Mouse (Mus musculus) intestine, postnatal 0 days (tissue): ENCODE measurements around the gene Fbll1. TPM values are rescaled to one million over a fixed set of nuclear protein-coding genes. Genes with fewer than 3 reads are reported as not detected.
A peak's percentile ranks its signal among the peaks of the same experiment; 100 is the strongest.

ENCODE experiments used
- ATAC-seq: fragments of 200-750 bp; cut with Nextera tagmentation; 2 replicates; pipeline ENCODE4 v1.8.0; 2017; ENCODE audit warnings: mild to moderate bottlenecking, moderate TSS enrichment, moderate library complexity
- H3K27ac ChIP-seq: fragments of 300-500 bp; sonication (generic); 2 replicates; pipeline ENCODE4 v1.5.1; 2014; ENCODE audit warnings: mild to moderate bottlenecking, low read depth, low read length, moderate library complexity
- H3K27me3 ChIP-seq: fragments of 300-500 bp; sonication (generic); replicated peaks from 2 replicates; pipeline ENCODE4 v1.6.1; 2014; ENCODE audit warnings: low read length, mixed read lengths; ENCODE audit not compliant: control insufficient read depth, insufficient read depth
- H3K36me3 ChIP-seq: fragments of 300-500 bp; sonication (generic); 2 replicates; pipeline ENCODE4 v1.6.1; 2014; ENCODE audit warnings: mild to moderate bottlenecking, moderate library complexity; ENCODE audit not compliant: control insufficient read depth, insufficient read depth
- H3K4me1 ChIP-seq: fragments of 300-500 bp; sonication (generic); replicated peaks from 2 replicates; pipeline ENCODE4 v1.6.1; 2014; ENCODE audit warnings: antibody characterized with exemption, low read length, mixed read lengths; ENCODE audit not compliant: control insufficient read depth, insufficient read depth
- H3K4me2 ChIP-seq: fragments of 300-500 bp; sonication (generic); replicated peaks from 2 replicates; pipeline ENCODE4 v1.6.1; 2014; ENCODE audit warnings: low read depth, mild to moderate bottlenecking, moderate library complexity
- H3K4me3 ChIP-seq: fragments of 300-500 bp; sonication (generic); 2 replicates; pipeline ENCODE4 v1.5.1; 2014; ENCODE audit warnings: low read depth, low read length
- H3K9ac ChIP-seq: fragments of 300-500 bp; sonication (generic); 2 replicates; pipeline ENCODE4 v1.6.1; 2014; ENCODE audit warnings: mild to moderate bottlenecking, low read depth, low read length
- H3K9me3 ChIP-seq: fragments of 300-500 bp; sonication (generic); 2 replicates; pipeline ENCODE4 v1.6.1; 2016; ENCODE audit warnings: mixed run types; ENCODE audit not compliant: control insufficient read depth
- CTCF ChIP-seq: sonication (generic); IDR thresholded peaks from 2 replicates; pipeline ENCODE4 v1.5.1; 2016; ENCODE audit warnings: low read depth, mild to moderate bottlenecking, control low read depth, antibody characterized with exemption, moderate library complexity
- WGBS: fragments of 180-500 bp; shearing (Covaris S2); extraction: QIAGEN DNeasy Blood & Tissue Kit; methylation state at CpG from one replicate; pipeline ENCODE4 v1.1.7; 2014; 5-methylcytosine and 5-hydroxymethylcytosine counted together
- microRNA counts: library from miRNA; unstranded; fragments of <30 nt; microRNA quantifications from one replicate; lab custom pipeline; 2016
- microRNA-seq: library from miRNA; unstranded; fragments of <30 nt; microRNA quantifications from one replicate; pipeline ENCODE4, GENCODE M21; 2016
- polyA plus RNA-seq: library from polyadenylated mRNA; unstranded; fragments of >200 nt; fragmentation: Nextera tagmentation; extraction: Ambion mirVana; gene quantifications from 2 replicates; pipeline ENCODE4 v1.2.1, GENCODE M21; 2015

The Fbll1 gene
- polyA plus RNA-seq, 1 experiment from 2014 or later, result 0.69 TPM

GRCm38 (mm10) chr11:35760001-35760626, 38.6 kb downstream of the Fbll1 start:
- H3K4me2 ChIP-seq, result no peak overlapping the region
- no peak for TF ChIP-seq CTCF
- no peaks in the 10 kb centered on the region for H3K9me3 ChIP-seq
- no peak overlapping the region for H3K4me3 ChIP-seq
- H3K4me1 ChIP-seq, result peaks cover 6% of the 10 kb centered on the region; the same call in 1 of the 2 replicates
- WGBS, result 58% methylated on average over 7 of the region's 7 CpGs
- no peaks in the 10 kb centered on the region for H3K27me3 ChIP-seq
- H3K27ac ChIP-seq, result peak overlapping the region; percentile 86
- no peaks in the 10 kb centered on the region for H3K36me3 ChIP-seq
- ATAC-seq, result peak; percentile 91
- no peak overlapping the region for H3K9ac ChIP-seq

- H3K4me2 ChIP-seq, result no peak overlapping the region
- ATAC-seq, result no peak
- H3K4me1 ChIP-seq, result peaks cover 6% of the 10 kb centered on the region; the same call in 1 of the 2 replicates
- 87% methylated on average over 11 of the region's 11 CpGs for WGBS
- H3K4me3 ChIP-seq, result no peak overlapping the region
- H3K36me3 ChIP-seq, result no peaks in the 10 kb centered on the region
- peak overlapping the region; percentile 80; the same call in 1 of the 2 replicates for H3K27ac ChIP-seq
- H3K9ac ChIP-seq, result no peak overlapping the region
- TF ChIP-seq CTCF, result no peak
- H3K9me3 ChIP-seq, result no peaks in the 10 kb centered on the region
- no peaks in the 10 kb centered on the region for H3K27me3 ChIP-seq
Observed at GRCm38 (mm10) chr11:35756411-35757303, 42.0 kb downstream of the Fbll1 start.

- Histone ChIP-seq H3K36me3 (no peaks in the 10 kb centered on the region), H3K27ac (peak overlapping the region; percentile 80), H3K4me1 (peaks cover 2% of the 10 kb centered on the region; the same call in 1 of the 2 replicates), H3K4me2 (no peak overlapping the region), H3K9ac (no peak overlapping the region), H3K27me3 (no peaks in the 10 kb centered on the region), H3K4me3 (no peak overlapping the region), H3K9me3 (no peaks in the 10 kb centered on the region)
- ATAC-seq, result peak; percentile 16; the same call in 1 of the 2 replicates
- 19% methylated on average over 6 of the region's 6 CpGs for WGBS
- no peak for TF ChIP-seq CTCF
Observed at GRCm38 (mm10) chr11:35755546-35755945, 43.1 kb downstream of the Fbll1 start.

GRCm38 (mm10) chr11:35754906-35755418, 43.7 kb downstream of the Fbll1 start:
- WGBS, result 77% methylated on average over 4 of the region's 4 CpGs
- no peak for ATAC-seq
- H3K9ac ChIP-seq, result no peak overlapping the region
- H3K9me3 ChIP-seq, result no peaks in the 10 kb centered on the region
- H3K36me3 ChIP-seq, result no peaks in the 10 kb centered on the region
- H3K4me2 ChIP-seq, result no peak overlapping the region
- H3K27me3 ChIP-seq, result no peaks in the 10 kb centered on the region
- TF ChIP-seq CTCF, result no peak
- H3K4me1 ChIP-seq, result no peaks in the 10 kb centered on the region; the same call in 1 of the 2 replicates
- no peak overlapping the region for H3K4me3 ChIP-seq
- H3K27ac ChIP-seq, result peak overlapping the region; percentile 80

GRCm38 (mm10) chr11:35750578-35750977, 48.1 kb downstream of the Fbll1 start:
- no peak overlapping the region for H3K9ac ChIP-seq
- H3K4me3 ChIP-seq, result no peak overlapping the region
- no peaks in the 10 kb centered on the region for H3K27me3 ChIP-seq
- 0 out of 2 replicates have a peak, but pooled peaks cover 3% of the 10 kb centered on the region for H3K4me1 ChIP-seq
- no peak overlapping the region for H3K4me2 ChIP-seq
- TF ChIP-seq CTCF, result no peak
- peak; percentile 92 for ATAC-seq
- H3K27ac ChIP-seq, result peak overlapping the region; percentile 85
- WGBS, result 32% methylated on average over 8 of the region's 8 CpGs
- H3K36me3 ChIP-seq, result no peaks in the 10 kb centered on the region
- no peaks in the 10 kb centered on the region for H3K9me3 ChIP-seq

MicroRNA genes within 50 kb of the gene (microRNA counts, 519-probe panel; counts per million panel counts)
- 5,422 counts per million, percentile 89 among the panel's probes with 10 or more counts for microRNA mmu-miR-103 (lab: Ali Mortazavi, UCI)

Small RNA genes lying within 50 kb of the gene (microRNA-seq; reads per million reads assigned to microRNA genes)
- 9.5 reads per million, percentile 20 among the genes with 10 or more reads in this experiment for gene Mir103-1

Other genes starting within 250 kb of the Fbll1 start
- gene Pank3, start 29.4 kb downstream of the Fbll1 start, polyA plus RNA-seq, result 39.6 and 42.5 TPM in 2 replicates
- gene Rars, start 35.6 kb upstream of the Fbll1 start, polyA plus RNA-seq, result 82.3 and 82.7 TPM in 2 replicates
- gene Wwc1, start 181.6 kb upstream of the Fbll1 start, polyA plus RNA-seq, result 16.1 and 18.8 TPM in 2 replicates